Mouse (Mus musculus): ENCODE results near the gene Zfp408. TPM values are rescaled to one million over a fixed set of nuclear protein-coding genes. Genes with fewer than 3 reads are reported as not detected.

Zfp408 gene
- 3.7 and 4.2 TPM in 2 replicates for polyA plus RNA-seq (2015; fragmentation: Nextera tagmentation; extraction: Ambion mirVana)

DNA sequence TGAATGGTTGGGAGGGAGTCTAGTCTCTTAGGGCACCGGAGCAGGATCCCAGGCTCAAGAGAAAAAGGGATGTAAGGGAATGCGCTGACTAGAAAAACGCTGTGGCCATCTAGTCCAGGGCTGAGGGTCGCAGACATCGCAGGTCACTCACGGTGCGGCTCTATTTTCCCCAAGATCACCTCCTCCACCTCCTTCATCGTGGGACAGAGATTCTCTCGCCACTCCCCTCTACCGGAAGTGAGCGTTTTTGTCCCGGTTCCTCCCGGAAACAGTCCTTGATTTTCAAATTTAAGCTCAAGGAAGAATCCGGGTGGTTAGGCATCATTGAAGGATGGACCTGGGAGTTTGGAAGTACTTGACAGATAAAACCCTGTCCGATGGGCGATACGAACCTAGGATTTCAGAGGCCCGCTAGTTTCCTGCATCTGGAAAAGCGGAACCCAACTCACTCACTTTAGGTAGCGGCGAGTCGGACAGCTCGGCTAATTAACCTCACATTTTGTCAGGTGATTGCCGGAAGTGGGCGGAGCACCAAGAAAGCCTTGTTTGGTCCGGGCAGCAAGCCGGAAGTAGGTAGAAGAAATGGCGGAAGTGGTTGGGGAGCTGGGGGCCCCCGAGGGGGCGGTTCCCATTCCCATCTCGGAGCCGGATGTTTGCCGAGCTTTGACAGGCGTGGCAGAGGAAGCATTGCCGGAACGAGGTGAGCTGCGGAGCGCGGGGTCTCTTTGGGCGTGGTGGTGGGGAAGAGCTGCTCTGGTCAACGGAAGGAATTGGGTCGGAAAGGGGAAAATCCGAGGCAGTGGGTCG, at the start of gene Zfp408, which contains the start of gene Arhgap1:
Gene Zfp408, minus strand, starts transcription at position 239 of the 807 bp plus-strand sequence.
Gene Arhgap1, plus strand, starts transcription at position 308 of the 807 bp plus-strand sequence.
- TF ChIP-seq CTCF (IDR thresholded peaks at IDR 0.05; ENCODE audit: low read depth) (0 out of 2 replicates have a peak, but pooled peaks have one; percentile 3), EP300 (optimal IDR thresholded peaks at IDR 0.05) (no peak)
- H3K9me3 ChIP-seq (ENCODE audit: control insufficient read depth, low read length) = no peaks in the 10 kb centered on the region
- peak within 1 kb of the TSS; percentile 97 for H3K4me2 ChIP-seq (replicated peaks; ENCODE audit: low read depth)
- no peaks in the 10 kb centered on the region for H3K27me3 ChIP-seq (ENCODE audit: control insufficient read depth, insufficient read depth, low read length)
- WGBS = under 1% methylated on average over 44 of the region's 44 CpGs
- peaks cover 4% of the 10 kb centered on the region; the same call in 1 of the 2 replicates for H3K4me1 ChIP-seq (replicated peaks; ENCODE audit: control insufficient read depth, insufficient read depth)
- H3K4me3 ChIP-seq (ENCODE audit: low read depth, low read length) = peak within 1 kb of the TSS; percentile 85
- peaks cover 18% of the 10 kb centered on the region for H3K36me3 ChIP-seq (ENCODE audit: control insufficient read depth, insufficient read depth, low read length)
- peak within 1 kb of the TSS; percentile 94 for H3K27ac ChIP-seq (replicated peaks)
- peak within 1 kb of the TSS; percentile 80 for H3K9ac ChIP-seq (ENCODE audit: low read length)
- DNase-seq (ENCODE audit: low spot score) (peak; percentile 99), ATAC-seq (ENCODE audit: low FRiP score, low TSS enrichment) (peak; percentile 93)

GRCm38 (mm10) chr2:91699225-91699624, 49.6 kb upstream of the Zfp408 start:
- WGBS = 56% methylated on average over 1 of the region's 1 CpGs
- no peaks in the 10 kb centered on the region for H3K27me3 ChIP-seq (ENCODE audit: control insufficient read depth, insufficient read depth, low read length)
- no peak overlapping the region for H3K27ac ChIP-seq (replicated peaks)
- no peak overlapping the region for H3K4me3 ChIP-seq (ENCODE audit: low read depth, low read length)
- no peak for ATAC-seq (ENCODE audit: low FRiP score, low TSS enrichment)
- no peak overlapping the region for H3K4me2 ChIP-seq (replicated peaks; ENCODE audit: low read depth)
- H3K36me3 ChIP-seq (ENCODE audit: control insufficient read depth, insufficient read depth, low read length) = no peaks in the 10 kb centered on the region
- DNase-seq (ENCODE audit: low spot score) = no peak
- no peaks in the 10 kb centered on the region for H3K4me1 ChIP-seq (replicated peaks; ENCODE audit: control insufficient read depth, insufficient read depth)
- no peak overlapping the region for H3K9ac ChIP-seq (ENCODE audit: low read length)
- TF ChIP-seq CTCF (IDR thresholded peaks at IDR 0.05; ENCODE audit: low read depth) = no peak
- TF ChIP-seq EP300 (optimal IDR thresholded peaks at IDR 0.05) = no peak
- H3K9me3 ChIP-seq (ENCODE audit: control insufficient read depth, low read length) = no peaks in the 10 kb centered on the region

DNA sequence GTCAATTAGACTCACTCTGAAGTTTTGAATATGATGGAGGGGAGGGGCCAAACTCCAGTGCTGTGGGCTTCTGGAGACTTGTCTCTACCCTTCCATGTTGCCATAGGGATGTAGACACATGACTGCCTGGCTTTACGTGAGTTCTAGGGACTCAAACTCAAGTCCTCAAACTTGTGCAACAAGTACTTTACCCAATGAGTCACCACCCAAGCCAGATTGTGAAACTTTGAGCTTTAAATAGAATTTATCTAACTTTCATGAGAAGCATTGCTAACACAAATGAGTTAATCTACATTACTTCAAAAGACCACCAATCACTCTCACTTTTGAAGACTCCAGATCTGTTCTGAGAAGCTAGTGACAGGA, 46.6 kb upstream of the Zfp408 start:
- Histone ChIP-seq H3K4me2 (replicated peaks; ENCODE audit: low read depth) (no peak overlapping the region), H3K4me3 (ENCODE audit: low read depth, low read length) (no peak overlapping the region), H3K4me1 (replicated peaks; ENCODE audit: control insufficient read depth, insufficient read depth) (no peaks in the 10 kb centered on the region), H3K36me3 (ENCODE audit: control insufficient read depth, insufficient read depth, low read length) (0 out of 2 replicates have a peak, but pooled peaks cover 3% of the 10 kb centered on the region), H3K27ac (replicated peaks) (no peak overlapping the region), H3K9me3 (ENCODE audit: control insufficient read depth, low read length) (no peaks in the 10 kb centered on the region), H3K9ac (ENCODE audit: low read length) (no peak overlapping the region), H3K27me3 (ENCODE audit: control insufficient read depth, insufficient read depth, low read length) (no peaks in the 10 kb centered on the region)
- ATAC-seq (ENCODE audit: low FRiP score, low TSS enrichment) (peak; percentile 80), DNase-seq (ENCODE audit: low spot score) (no peak)
- TF ChIP-seq EP300 (optimal IDR thresholded peaks at IDR 0.05) (no peak), CTCF (IDR thresholded peaks at IDR 0.05; ENCODE audit: low read depth) (no peak)
- 30% methylated on average over 1 of the region's 1 CpGs for WGBS

DNA sequence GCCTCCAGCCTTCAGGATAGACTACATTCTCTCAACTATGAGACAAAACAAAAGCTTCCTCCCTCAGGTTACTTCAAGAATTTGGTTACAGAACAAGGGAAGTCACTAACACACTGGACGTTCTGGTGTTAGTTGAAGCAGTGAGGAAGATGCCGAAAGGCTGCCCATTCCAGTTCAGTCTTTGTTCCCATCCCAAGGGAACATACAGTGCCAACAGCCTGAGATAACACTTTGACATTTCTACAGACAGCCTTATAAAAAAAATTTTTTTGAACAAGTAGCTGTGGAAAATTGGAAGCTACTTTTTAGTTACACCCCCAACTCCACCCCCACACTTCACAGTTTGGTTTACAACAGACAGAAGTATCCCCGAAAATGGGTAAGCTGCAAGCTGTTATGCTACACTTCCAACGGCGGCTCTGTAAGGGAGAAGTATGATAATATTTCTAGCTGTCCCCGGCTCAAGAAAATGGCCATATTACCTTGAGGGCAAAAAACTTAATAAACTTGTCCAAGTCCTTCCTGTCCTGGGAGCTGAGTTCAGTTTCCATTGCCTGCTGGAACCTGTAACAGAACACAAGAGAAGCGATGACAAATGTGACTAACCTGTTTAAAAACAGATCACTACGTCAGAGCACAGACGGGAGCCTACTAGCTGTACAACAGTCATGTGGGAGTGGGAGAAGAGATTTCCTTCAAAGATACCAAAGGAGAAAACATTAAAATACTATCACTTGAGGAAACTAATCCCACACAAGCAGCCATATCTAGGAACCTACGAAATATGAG, 46.0 kb upstream of the Zfp408 start:
- WGBS = 78% methylated on average over 10 of the region's 10 CpGs
- no peak overlapping the region for H3K9ac ChIP-seq (ENCODE audit: low read length)
- TF ChIP-seq CTCF (IDR thresholded peaks at IDR 0.05; ENCODE audit: low read depth) = no peak
- no peak for TF ChIP-seq EP300 (optimal IDR thresholded peaks at IDR 0.05)
- 0 out of 2 replicates have a peak, but pooled peaks cover 3% of the 10 kb centered on the region for H3K36me3 ChIP-seq (ENCODE audit: control insufficient read depth, insufficient read depth, low read length)
- ATAC-seq (ENCODE audit: low FRiP score, low TSS enrichment) (no peak; the same call in 1 of the 2 replicates), DNase-seq (ENCODE audit: low spot score) (no peak)
- no peaks in the 10 kb centered on the region for H3K4me1 ChIP-seq (replicated peaks; ENCODE audit: control insufficient read depth, insufficient read depth)
- H3K4me2 ChIP-seq (replicated peaks; ENCODE audit: low read depth) = no peak overlapping the region
- no peak overlapping the region for H3K4me3 ChIP-seq (ENCODE audit: low read depth, low read length)
- H3K27me3 ChIP-seq (ENCODE audit: control insufficient read depth, insufficient read depth, low read length) = no peaks in the 10 kb centered on the region
- H3K9me3 ChIP-seq (ENCODE audit: control insufficient read depth, low read length) = no peaks in the 10 kb centered on the region
- H3K27ac ChIP-seq (replicated peaks) = no peak overlapping the region

GRCm38 (mm10) chr2:91689452-91689851, 39.9 kb upstream of the Zfp408 start:
- H3K4me3 ChIP-seq (ENCODE audit: low read depth, low read length) = no peak overlapping the region
- TF ChIP-seq EP300 (optimal IDR thresholded peaks at IDR 0.05) = no peak
- no peak for TF ChIP-seq CTCF (IDR thresholded peaks at IDR 0.05; ENCODE audit: low read depth)
- no peak for DNase-seq (ENCODE audit: low spot score)
- no peak overlapping the region for H3K4me2 ChIP-seq (replicated peaks; ENCODE audit: low read depth)
- no peaks in the 10 kb centered on the region for H3K27me3 ChIP-seq (ENCODE audit: control insufficient read depth, insufficient read depth, low read length)
- WGBS = 84% methylated on average over 7 of the region's 7 CpGs
- H3K9me3 ChIP-seq (ENCODE audit: control insufficient read depth, low read length) = no peaks in the 10 kb centered on the region
- ATAC-seq (ENCODE audit: low FRiP score, low TSS enrichment) = no peak
- H3K4me1 ChIP-seq (replicated peaks; ENCODE audit: control insufficient read depth, insufficient read depth) = no peaks in the 10 kb centered on the region
- peaks cover 5% of the 10 kb centered on the region for H3K36me3 ChIP-seq (ENCODE audit: control insufficient read depth, insufficient read depth, low read length)
- no peak overlapping the region for H3K27ac ChIP-seq (replicated peaks)
- no peak overlapping the region for H3K9ac ChIP-seq (ENCODE audit: low read length)

Data from stomach, postnatal 0 days (tissue).